Mouse (Mus musculus) ES-Bruce4 (cell line): Measurements from ENCODE around the gene Prap1.

Experiments
- CTCF ChIP-seq: IDR thresholded peaks from one replicate; pipeline ENCODE4 v1.8.1; 2011; ENCODE audit warnings: low read depth, low read length
- EP300 ChIP-seq: IDR thresholded peaks from 2 replicates; pipeline ENCODE4 v1.6.1; 2011; ENCODE audit warnings: low read depth, low read length; ENCODE audit not compliant: insufficient read depth
- POLR2A ChIP-seq: IDR thresholded peaks from one replicate; pipeline ENCODE4 v1.8.1; 2011; ENCODE audit warnings: low read length; ENCODE audit not compliant: insufficient read depth

DNA sequence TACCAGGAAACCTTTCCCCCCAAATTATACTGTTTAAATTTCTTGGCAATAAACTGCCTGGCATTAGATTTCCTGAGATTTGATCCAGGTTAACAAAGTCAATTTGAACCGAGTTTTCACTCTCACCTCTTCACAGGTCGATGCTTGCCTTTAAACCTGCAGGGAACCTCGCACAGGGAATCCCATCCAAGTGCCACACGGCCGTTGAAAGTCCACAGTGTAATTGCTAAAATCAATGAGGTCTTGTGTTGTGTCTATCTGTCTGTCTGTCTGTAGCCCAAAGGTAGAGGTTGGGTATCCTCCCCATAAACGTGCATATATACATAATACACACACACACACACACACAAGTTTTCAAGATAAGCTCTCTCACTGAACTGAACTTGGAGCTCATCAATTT lies 25.8 kb upstream of the Prap1 start:
- no peak for TF ChIP-seq CTCF
- no peak for TF ChIP-seq EP300
- TF ChIP-seq POLR2A: no peak
